Mouse (Mus musculus): ENCODE measurements around the gene Olfr1279. TPM values are rescaled to one million over a fixed set of nuclear protein-coding genes. Genes with fewer than 3 reads are reported as not detected.
"Not testable (repeated sequence)": the region's sequence is repeated elsewhere in the genome, so short reads cannot be mapped to it uniquely, and the experiment has no call there.

Olfr1279 gene
- not detected for total RNA-seq (2018; cell fraction: chromatin; rRNA removed)
- total RNA-seq (2018; cell fraction: cytosol; rRNA removed): not detected
- not detected for total RNA-seq (2018; cell fraction: nucleus; rRNA removed)
- not detected in 3 replicates for polyA plus RNA-seq (2018)

DNA sequence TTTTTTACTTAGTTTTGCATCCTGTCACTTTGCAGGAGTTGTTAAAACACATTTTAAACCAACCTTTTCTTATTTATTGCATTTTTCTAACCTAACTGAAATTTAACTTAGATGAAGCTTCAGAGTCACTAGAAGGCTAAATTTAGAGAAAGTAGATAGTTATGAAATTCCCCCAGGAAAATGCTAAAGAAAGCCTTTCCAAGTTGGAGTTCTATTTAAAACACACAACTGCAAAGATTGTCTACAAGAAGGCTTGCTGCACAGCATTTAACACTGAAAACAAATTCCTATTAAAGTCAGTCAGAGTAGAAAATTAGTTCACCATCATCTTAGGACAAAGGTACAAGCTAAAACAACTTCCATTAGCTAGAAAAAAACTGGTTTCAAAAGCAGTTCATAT lies at the start of gene Olfr1279:
Olfr1279 (plus strand) TSS at position 262 of the 400 bp plus-strand sequence.
- Histone ChIP-seq H3K27ac (no peak within 1 kb of the TSS), H3K36me3 (ENCODE audit: inconsistent target) (no peaks in the 10 kb centered on the region), H3K79me2 (ENCODE audit: inconsistent target) (no peaks in the 10 kb centered on the region), H3K4me3 (ENCODE audit: inconsistent target) (no peak within 1 kb of the TSS)

DNA sequence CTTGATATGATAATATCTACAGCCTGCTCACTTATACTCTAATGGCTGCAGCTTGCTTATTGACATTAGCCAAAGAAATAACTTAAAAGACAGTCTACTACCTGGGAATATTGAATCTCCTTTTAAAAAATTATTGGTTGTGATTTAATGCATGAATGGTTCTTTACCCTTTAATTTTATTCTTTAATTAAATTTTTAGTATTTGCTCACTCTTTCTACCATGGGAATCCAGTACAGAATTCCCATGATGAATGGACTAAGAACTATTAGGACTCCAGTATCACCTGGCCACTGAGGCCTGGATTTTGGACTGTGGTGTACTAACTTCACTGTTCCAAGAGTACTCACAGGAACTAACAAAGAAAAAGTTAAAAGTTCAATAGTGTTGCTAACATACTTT lies 46.2 kb upstream of the Olfr1279 start, which contains the start of gene Olfr1276:
Olfr1276 (plus strand) TSS at position 301 of the 400 bp plus-strand sequence.
- no peak within 1 kb of the TSS for H3K27ac ChIP-seq
- no peaks in the 10 kb centered on the region for H3K79me2 ChIP-seq (ENCODE audit: inconsistent target)
- no peak within 1 kb of the TSS for H3K4me3 ChIP-seq (ENCODE audit: inconsistent target)
- no peaks in the 10 kb centered on the region for H3K36me3 ChIP-seq (ENCODE audit: inconsistent target)

DNA sequence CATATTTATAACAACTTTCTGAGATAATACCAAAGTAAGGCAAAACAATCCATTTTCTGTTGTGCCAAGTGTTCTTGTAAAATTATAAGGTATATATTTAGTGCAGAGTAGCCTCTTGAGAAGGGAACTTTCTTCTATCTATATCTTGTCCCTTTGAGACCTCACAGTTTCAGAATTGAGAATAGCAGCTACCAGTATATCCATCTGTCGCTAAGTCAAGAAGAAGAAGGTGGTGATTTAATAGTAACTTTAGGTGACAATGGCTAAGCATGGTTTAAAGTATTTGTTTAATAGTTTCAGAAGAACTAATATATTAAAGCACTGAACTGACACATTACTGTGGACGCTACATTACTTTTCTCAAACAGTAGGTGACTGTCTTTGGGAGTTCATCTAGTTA lies 26.4 kb upstream of the Olfr1279 start, which contains the start of gene Olfr1277:
Olfr1277 (minus strand) TSS at position 101 of the 400 bp plus-strand sequence.
- Histone ChIP-seq H3K4me3 (ENCODE audit: inconsistent target) (no peak within 1 kb of the TSS), H3K27ac (no peak within 1 kb of the TSS), H3K36me3 (ENCODE audit: inconsistent target) (no peaks in the 10 kb centered on the region), H3K79me2 (ENCODE audit: inconsistent target) (no peaks in the 10 kb centered on the region)
- WGBS (ENCODE audit: missing documents): 71% methylated on average over 2 of the region's 2 CpGs

DNA sequence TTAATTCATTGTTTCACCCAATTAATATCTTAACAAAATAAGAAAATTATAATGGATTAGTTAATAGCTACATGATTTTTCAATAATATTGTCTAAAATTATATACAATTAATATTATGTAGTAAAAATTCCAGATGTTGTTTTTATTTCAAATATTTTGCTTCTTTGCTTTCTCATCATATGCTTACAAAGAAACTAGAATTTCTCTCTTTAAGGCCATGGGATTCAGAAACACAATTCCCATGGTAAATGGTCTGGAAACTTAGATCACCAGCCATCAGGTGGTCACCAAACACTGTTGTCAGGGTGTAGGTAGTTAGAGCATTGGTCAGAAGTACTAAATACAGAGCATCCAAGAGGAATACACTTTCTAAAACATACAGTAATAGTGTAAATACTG lies 10.6 kb upstream of the Olfr1279 start, which contains the start of gene Olfr1278:
Olfr1278 (plus strand) TSS at position 301 of the 400 bp plus-strand sequence.
- no peak within 1 kb of the TSS for H3K27ac ChIP-seq
- H3K79me2 ChIP-seq (ENCODE audit: inconsistent target): no peaks in the 10 kb centered on the region
- no peaks in the 10 kb centered on the region for H3K36me3 ChIP-seq (ENCODE audit: inconsistent target)
- no peak within 1 kb of the TSS for H3K4me3 ChIP-seq (ENCODE audit: inconsistent target)

DNA sequence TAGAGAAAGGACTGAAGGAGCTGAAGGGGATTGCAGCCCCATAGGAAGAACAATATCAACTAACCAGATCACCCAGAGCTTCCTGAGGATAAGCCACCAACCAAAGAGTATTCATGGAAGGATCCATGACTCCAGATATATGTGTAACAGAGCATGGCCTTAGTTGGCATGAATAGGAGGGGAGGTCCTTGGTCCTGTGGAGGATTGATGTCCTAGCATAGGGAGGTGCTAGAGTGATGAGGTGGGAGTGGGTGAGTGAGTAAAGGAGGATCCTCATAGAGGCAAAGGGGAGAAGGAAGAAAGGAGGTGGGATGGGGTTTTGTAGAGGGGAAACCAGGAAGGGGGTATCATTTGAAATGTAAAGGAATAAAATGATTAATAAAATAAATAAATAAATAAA lies 1.9 kb upstream of the Olfr1279 start:
- Histone ChIP-seq H3K79me2 (ENCODE audit: inconsistent target) (no peaks in the 10 kb centered on the region), H3K4me3 (ENCODE audit: inconsistent target) (no peak overlapping the region), H3K36me3 (ENCODE audit: inconsistent target) (no peaks in the 10 kb centered on the region), H3K27ac (no peak overlapping the region)

DNA sequence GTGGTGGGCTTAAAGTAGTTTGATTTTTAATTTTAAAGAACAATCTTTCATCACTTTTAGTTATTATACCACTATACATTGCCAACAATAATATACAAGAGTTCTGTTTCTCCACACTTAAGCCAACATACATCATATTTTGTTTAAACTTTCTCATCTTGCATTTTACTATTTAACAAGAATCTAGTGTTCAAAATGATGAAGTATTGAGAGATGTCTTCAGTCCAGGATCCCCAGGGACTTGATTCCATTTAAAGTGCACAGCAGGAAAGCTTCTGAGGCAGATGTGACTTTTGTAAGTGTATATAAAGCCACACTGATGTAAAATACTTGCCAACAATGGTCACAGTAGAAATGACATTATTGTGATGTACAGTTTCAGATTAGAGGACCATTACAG lies 13.3 kb downstream of the Olfr1279 start, which contains the start of gene Olfr1280:
Olfr1280 (plus strand) TSS at position 301 of the 400 bp plus-strand sequence.
- no peak within 1 kb of the TSS for H3K27ac ChIP-seq

DNA sequence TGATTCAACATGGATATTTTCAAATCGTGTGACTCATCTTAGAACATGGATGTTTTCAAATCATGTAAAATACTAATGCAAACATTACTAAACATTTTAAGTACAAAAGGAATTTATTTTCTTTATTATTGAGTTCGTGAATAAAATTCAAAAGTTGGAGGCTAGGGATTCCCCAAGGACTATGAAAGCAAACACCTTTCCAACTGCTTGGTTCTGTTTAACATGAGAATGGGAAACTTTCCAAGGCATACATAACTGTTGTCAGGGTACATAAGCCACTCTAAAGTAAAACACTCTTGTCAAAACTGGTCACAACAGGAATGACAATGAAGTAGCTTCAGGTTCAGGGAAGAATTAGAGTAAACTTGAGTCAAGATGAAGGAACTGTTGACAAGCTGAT lies 25.8 kb downstream of the Olfr1279 start, which contains the start of gene Olfr1281:
Olfr1281 (plus strand) TSS at position 301 of the 400 bp plus-strand sequence.
- 78% methylated on average over 2 of the region's 2 CpGs for WGBS (ENCODE audit: missing documents)
- Histone ChIP-seq H3K79me2 (ENCODE audit: inconsistent target) (no peaks in the 10 kb centered on the region), H3K27ac (no peak within 1 kb of the TSS), H3K36me3 (ENCODE audit: inconsistent target) (no peaks in the 10 kb centered on the region), H3K4me3 (ENCODE audit: inconsistent target) (no peak within 1 kb of the TSS)

More for the DNA sequence above, 13.3 kb downstream of the Olfr1279 start, which contains the start of gene Olfr1280:
- no peaks in the 10 kb centered on the region for H3K36me3 ChIP-seq (ENCODE audit: inconsistent target)
- no peak within 1 kb of the TSS for H3K4me3 ChIP-seq (ENCODE audit: inconsistent target)
- no peaks in the 10 kb centered on the region for H3K79me2 ChIP-seq (ENCODE audit: inconsistent target)

DNA sequence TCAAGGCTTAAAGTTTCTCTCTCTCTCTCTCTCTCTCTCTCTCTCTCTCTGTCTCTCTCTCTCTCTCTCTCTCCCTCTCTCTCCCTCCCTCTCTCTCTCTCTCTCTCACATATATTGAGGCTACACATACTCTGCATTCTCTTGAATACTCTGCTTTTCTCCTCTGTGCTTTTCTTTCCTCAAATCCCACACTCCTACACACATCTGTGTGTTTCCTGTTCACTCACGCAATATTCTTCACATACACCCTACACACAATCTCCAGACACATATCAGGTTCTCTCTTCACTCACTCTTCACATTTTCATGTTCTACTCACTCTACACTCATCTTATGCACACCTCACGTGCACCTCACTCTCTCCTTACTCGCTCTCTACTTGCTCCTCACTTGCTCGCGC lies 33.3 kb downstream of the Olfr1279 start:
- H3K4me3 ChIP-seq (ENCODE audit: inconsistent target); H3K79me2 ChIP-seq (ENCODE audit: inconsistent target); H3K36me3 ChIP-seq (ENCODE audit: inconsistent target); H3K27ac ChIP-seq: not testable (repeated sequence)
- WGBS (ENCODE audit: missing documents): 82% methylated on average over 5 of the region's 5 CpGs

DNA sequence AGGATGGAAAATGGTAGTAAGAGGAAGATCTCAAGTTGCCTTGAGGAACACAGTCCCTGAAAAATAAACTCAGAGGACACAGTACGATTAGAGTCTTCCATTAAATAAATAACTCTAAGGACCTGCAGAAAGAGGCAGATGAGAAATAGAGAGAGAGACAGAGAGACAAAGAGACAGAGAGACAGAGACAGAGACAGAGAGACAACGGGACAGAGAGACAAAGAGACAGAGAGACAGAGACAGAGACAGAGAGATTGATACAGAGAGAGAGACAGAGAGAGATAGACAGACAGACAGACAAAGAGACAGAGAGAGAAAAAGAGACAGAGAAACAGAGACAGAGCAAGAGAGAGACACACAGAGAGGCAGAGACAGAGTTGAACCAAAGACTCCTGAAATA lies 35.5 kb downstream of the Olfr1279 start, which contains the start of gene Olfr1282:
Olfr1282 (minus strand) TSS at position 101 of the 400 bp plus-strand sequence.
- no peak within 1 kb of the TSS for H3K27ac ChIP-seq
- no peaks in the 10 kb centered on the region for H3K79me2 ChIP-seq (ENCODE audit: inconsistent target)
- no peaks in the 10 kb centered on the region for H3K36me3 ChIP-seq (ENCODE audit: inconsistent target)
- 70% methylated on average over 2 of the region's 2 CpGs for WGBS (ENCODE audit: missing documents)
- H3K4me3 ChIP-seq (ENCODE audit: inconsistent target): no peak within 1 kb of the TSS

Other genes with a start within 250 kb of the Olfr1279 start
- not detected in 3 replicates for gene Gm13941, start 194.7 kb upstream of the Olfr1279 start, polyA plus RNA-seq (2018)
- gene Gm15130, start 147.7 kb upstream of the Olfr1279 start, polyA plus RNA-seq (2018): not detected in 3 replicates
- not detected in 3 replicates for gene 4930430A15Rik, start 71.0 kb upstream of the Olfr1279 start, polyA plus RNA-seq (2018)
- gene Olfr1275, start 65.3 kb upstream of the Olfr1279 start, polyA plus RNA-seq (2018): not detected in 3 replicates
- gene Olfr1276, start 46.1 kb upstream of the Olfr1279 start, polyA plus RNA-seq (2018): not detected in 3 replicates
- not detected in 3 replicates for gene Olfr1277, start 26.5 kb upstream of the Olfr1279 start, polyA plus RNA-seq (2018)
- gene Olfr1278, start 10.5 kb upstream of the Olfr1279 start, polyA plus RNA-seq (2018): not detected in 3 replicates
- not detected in 3 replicates for gene Olfr1280, start 13.4 kb downstream of the Olfr1279 start, polyA plus RNA-seq (2018)
- gene Olfr1281, start 25.9 kb downstream of the Olfr1279 start, polyA plus RNA-seq (2018): not detected in 3 replicates
- gene Olfr1282, start 35.4 kb downstream of the Olfr1279 start, polyA plus RNA-seq (2018): not detected in 3 replicates
- gene Olfr1283, start 66.2 kb downstream of the Olfr1279 start, polyA plus RNA-seq (2018): not detected in 3 replicates
- gene Olfr1284, start 74.9 kb downstream of the Olfr1279 start, polyA plus RNA-seq (2018): not detected in 3 replicates
- not detected in 3 replicates for gene Olfr1286, start 122.5 kb downstream of the Olfr1279 start, polyA plus RNA-seq (2018)
- gene Olfr1287, start 148.5 kb downstream of the Olfr1279 start, polyA plus RNA-seq (2018): not detected in 3 replicates
- not detected in 3 replicates for gene Olfr1288, start 173.5 kb downstream of the Olfr1279 start, polyA plus RNA-seq (2018)
- gene Olfr1289, start 180.2 kb downstream of the Olfr1279 start, polyA plus RNA-seq (2018): not detected in 3 replicates
- not detected in 3 replicates for gene Olfr1290, start 193.2 kb downstream of the Olfr1279 start, polyA plus RNA-seq (2018)
- not detected in 3 replicates for gene Olfr1291-ps1, start 196.5 kb downstream of the Olfr1279 start, polyA plus RNA-seq (2018)
- not detected in 3 replicates for gene Olfr1293-ps, start 224.6 kb downstream of the Olfr1279 start, polyA plus RNA-seq (2018)
- not detected in 3 replicates for gene Olfr1294, start 239.7 kb downstream of the Olfr1279 start, polyA plus RNA-seq (2018)